Mouse (Mus musculus): Measurements from ENCODE around the gene Cnnm2. TPM values are rescaled to one million over a fixed set of nuclear protein-coding genes. Genes with fewer than 3 reads are reported as not detected.
A peak's percentile ranks its signal among the peaks of the same experiment; 100 is the strongest.

Gene Cnnm2
- total RNA-seq, 2 experiments from 2014 or later = 13.6 to 20.3 TPM

GRCm38 (mm10) chr19:46835339-46835738, 73.9 kb downstream of the Cnnm2 start:
- no peak for ATAC-seq (replicated peaks; ENCODE audit: low FRiP score, low TSS enrichment, poor library complexity, severe bottlenecking)

- no peak for ATAC-seq (replicated peaks; ENCODE audit: low FRiP score, low TSS enrichment, poor library complexity, severe bottlenecking)
Measured at GRCm38 (mm10) chr19:46836085-46836484, 74.7 kb downstream of the Cnnm2 start.

GRCm38 (mm10) chr19:46837290-46838079, 76.1 kb downstream of the Cnnm2 start:
- ATAC-seq (replicated peaks; ENCODE audit: low FRiP score, low TSS enrichment, poor library complexity, severe bottlenecking) = no peak

- ATAC-seq (replicated peaks; ENCODE audit: low FRiP score, low TSS enrichment, poor library complexity, severe bottlenecking) = no peak
Measured at GRCm38 (mm10) chr19:46841016-46841415, 79.6 kb downstream of the Cnnm2 start.

- no peak for ATAC-seq (replicated peaks; ENCODE audit: low FRiP score, low TSS enrichment, poor library complexity, severe bottlenecking)
Measured at GRCm38 (mm10) chr19:46843030-46843429, 81.6 kb downstream of the Cnnm2 start.

GRCm38 (mm10) chr19:46846056-46846455, 84.7 kb downstream of the Cnnm2 start:
- no peak for ATAC-seq (replicated peaks; ENCODE audit: low FRiP score, low TSS enrichment, poor library complexity, severe bottlenecking)

GRCm38 (mm10) chr19:46846459-46846858, 85.1 kb downstream of the Cnnm2 start:
- peak; percentile 69 for ATAC-seq (replicated peaks; ENCODE audit: low FRiP score, low TSS enrichment, poor library complexity, severe bottlenecking)

- ATAC-seq (replicated peaks; ENCODE audit: low FRiP score, low TSS enrichment, poor library complexity, severe bottlenecking) = no peak
Measured at GRCm38 (mm10) chr19:46848381-46849268, 87.2 kb downstream of the Cnnm2 start.

GRCm38 (mm10) chr19:46849443-46849997, 88.1 kb downstream of the Cnnm2 start:
- ATAC-seq (replicated peaks; ENCODE audit: low FRiP score, low TSS enrichment, poor library complexity, severe bottlenecking) = peak; percentile 95

- no peak for ATAC-seq (replicated peaks; ENCODE audit: low FRiP score, low TSS enrichment, poor library complexity, severe bottlenecking)
Measured at GRCm38 (mm10) chr19:46856232-46856631, 94.8 kb downstream of the Cnnm2 start.

GRCm38 (mm10) chr19:46856780-46857179, 95.4 kb downstream of the Cnnm2 start:
- no peak for ATAC-seq (replicated peaks; ENCODE audit: low FRiP score, low TSS enrichment, poor library complexity, severe bottlenecking)

GRCm38 (mm10) chr19:46857277-46857989, 96.0 kb downstream of the Cnnm2 start:
- peak; percentile 64 for ATAC-seq (replicated peaks; ENCODE audit: low FRiP score, low TSS enrichment, poor library complexity, severe bottlenecking)

- ATAC-seq (replicated peaks; ENCODE audit: low FRiP score, low TSS enrichment, poor library complexity, severe bottlenecking) = no peak
Measured at GRCm38 (mm10) chr19:46858200-46858599, 96.8 kb downstream of the Cnnm2 start.

- ATAC-seq (replicated peaks; ENCODE audit: low FRiP score, low TSS enrichment, poor library complexity, severe bottlenecking) = no peak
Measured at GRCm38 (mm10) chr19:46862556-46862955, 101.2 kb downstream of the Cnnm2 start.

GRCm38 (mm10) chr19:46863236-46863927, 102.0 kb downstream of the Cnnm2 start:
- ATAC-seq (replicated peaks; ENCODE audit: low FRiP score, low TSS enrichment, poor library complexity, severe bottlenecking) = peak; percentile 59

GRCm38 (mm10) chr19:46864079-46864478, 102.7 kb downstream of the Cnnm2 start:
- no peak for ATAC-seq (replicated peaks; ENCODE audit: low FRiP score, low TSS enrichment, poor library complexity, severe bottlenecking)

- ATAC-seq (replicated peaks; ENCODE audit: low FRiP score, low TSS enrichment, poor library complexity, severe bottlenecking) = 0 out of 2 replicates have a peak, but pooled peaks have one; percentile 29
Measured at GRCm38 (mm10) chr19:46864731-46865331, 103.4 kb downstream of the Cnnm2 start.

- ATAC-seq (replicated peaks; ENCODE audit: low FRiP score, low TSS enrichment, poor library complexity, severe bottlenecking) = peak; percentile 47
Measured at GRCm38 (mm10) chr19:46865381-46865780, 104.0 kb downstream of the Cnnm2 start.
